Mouse (Mus musculus) olfactory bulb, adult 2 months (tissue): ENCODE results near the gene Heatr5b.

ENCODE experiments used
- CTCF ChIP-seq: fragments of 200-500 bp; IDR thresholded peaks from 2 replicates; pipeline ENCODE4 v1.5.1; 2012; ENCODE audit warnings: low read depth, mild to moderate bottlenecking, low read length, moderate library complexity; ENCODE audit not compliant: insufficient read depth
- POLR2A ChIP-seq: fragments of 200-500 bp; IDR thresholded peaks from 2 replicates; pipeline ENCODE4 v1.6.1; 2012; ENCODE audit warnings: mild to moderate bottlenecking, low read depth, low read length, moderate library complexity; ENCODE audit not compliant: insufficient read depth

GRCm38 (mm10) chr17:78734806-78735205, 100.4 kb downstream of the Heatr5b start:
- no peak for TF ChIP-seq POLR2A
- no peak for TF ChIP-seq CTCF
